Mouse (Mus musculus): Measurements from ENCODE around the gene Gm20517.
A peak's percentile ranks its signal among the peaks of the same experiment; 100 is the strongest.

The Gm20517 gene

GRCm38 (mm10) chr17:47676581-47676980 lies 65.2 kb downstream of the Gm20517 start:
- DNase-seq (ENCODE audit: low read depth, low spot score): no peak

GRCm38 (mm10) chr17:47678238-47678637 lies 66.8 kb downstream of the Gm20517 start:
- no peak for DNase-seq (ENCODE audit: low read depth, low spot score)

- no peak for DNase-seq (ENCODE audit: low read depth, low spot score)
Measured at GRCm38 (mm10) chr17:47678702-47679101, 67.3 kb downstream of the Gm20517 start.

GRCm38 (mm10) chr17:47682836-47683235 lies 71.4 kb downstream of the Gm20517 start:
- no peak for DNase-seq (ENCODE audit: low read depth, low spot score)

- DNase-seq (ENCODE audit: low read depth, low spot score): peak; percentile 98
Measured at GRCm38 (mm10) chr17:47687409-47688343, 76.3 kb downstream of the Gm20517 start.

GRCm38 (mm10) chr17:47688344-47688607 lies 76.9 kb downstream of the Gm20517 start, which contains the start of gene Tomm6:
Tomm6 (minus strand) TSS chr17:47688386.
- DNase-seq (ENCODE audit: low read depth, low spot score): no peak

GRCm38 (mm10) chr17:47688608-47689575 lies 77.5 kb downstream of the Gm20517 start, which contains the start of gene Frs3:
Frs3 (plus strand) TSS chr17:47689030.
- DNase-seq (ENCODE audit: low read depth, low spot score): no peak

- DNase-seq (ENCODE audit: low read depth, low spot score): no peak
Measured at GRCm38 (mm10) chr17:47689894-47690293, 78.5 kb downstream of the Gm20517 start.

GRCm38 (mm10) chr17:47691650-47692049 lies 80.3 kb downstream of the Gm20517 start:
- DNase-seq (ENCODE audit: low read depth, low spot score): no peak

GRCm38 (mm10) chr17:47693671-47694441 lies 82.5 kb downstream of the Gm20517 start:
- DNase-seq (ENCODE audit: low read depth, low spot score): no peak

GRCm38 (mm10) chr17:47694442-47694502 lies 82.9 kb downstream of the Gm20517 start, which contains the start of gene Gm21981:
Gm21981 (minus strand) TSS chr17:47694455.
- DNase-seq (ENCODE audit: low read depth, low spot score): no peak

GRCm38 (mm10) chr17:47694503-47695336 lies 83.3 kb downstream of the Gm20517 start, which contains the start of gene Prickle4:
Prickle4 (minus strand) TSS chr17:47694736.
- DNase-seq (ENCODE audit: low read depth, low spot score): peak; percentile 89

- no peak for DNase-seq (ENCODE audit: low read depth, low spot score)
Measured at GRCm38 (mm10) chr17:47695337-47695710, 83.9 kb downstream of the Gm20517 start.

- DNase-seq (ENCODE audit: low read depth, low spot score): no peak
Measured at GRCm38 (mm10) chr17:47698156-47698555, 86.8 kb downstream of the Gm20517 start.

GRCm38 (mm10) chr17:47699055-47699454 lies 87.7 kb downstream of the Gm20517 start:
- no peak for DNase-seq (ENCODE audit: low read depth, low spot score)

GRCm38 (mm10) chr17:47701793-47702192 lies 90.4 kb downstream of the Gm20517 start:
- DNase-seq (ENCODE audit: low read depth, low spot score): no peak

GRCm38 (mm10) chr17:47702548-47703345 lies 91.4 kb downstream of the Gm20517 start:
- no peak for DNase-seq (ENCODE audit: low read depth, low spot score)

- no peak for DNase-seq (ENCODE audit: low read depth, low spot score)
Measured at GRCm38 (mm10) chr17:47703556-47703955, 92.2 kb downstream of the Gm20517 start.

- no peak for DNase-seq (ENCODE audit: low read depth, low spot score)
Measured at GRCm38 (mm10) chr17:47704692-47705091, 93.3 kb downstream of the Gm20517 start.

GRCm38 (mm10) chr17:47706196-47706595 lies 94.8 kb downstream of the Gm20517 start:
- DNase-seq (ENCODE audit: low read depth, low spot score): no peak

Data from telencephalon, adult 2 months (tissue).